Mouse (Mus musculus) liver, embryonic 11.5 days (tissue): ENCODE data around the gene Arid3a. TPM values are rescaled to one million over a fixed set of nuclear protein-coding genes. Genes with fewer than 3 reads are reported as not detected.

ENCODE experiments used
- ATAC-seq: fragments of 200-750 bp; cut with Nextera tagmentation; replicated peaks from 2 replicates; pipeline ENCODE4 v1.8.0; 2017; ENCODE audit warnings: moderate number of reproducible peaks, mild to moderate bottlenecking, moderate TSS enrichment, moderate library complexity; ENCODE audit not compliant: low FRiP score
- DNase-seq: peaks from one replicate; pipeline ENCODE4 v3.0.0-alpha.2; 2017; ENCODE audit warnings: low spot score
- H3K27ac ChIP-seq: fragments of 300-500 bp; sonication (generic); 2 replicates; pipeline ENCODE4 v1.5.1; 2014; ENCODE audit warnings: mild to moderate bottlenecking, low read depth, low read length, control low read depth
- H3K27me3 ChIP-seq: fragments of 300-500 bp; sonication (generic); replicated peaks from 2 replicates; pipeline ENCODE4 v1.6.1; 2014; ENCODE audit warnings: low read length, mixed read lengths; ENCODE audit not compliant: control insufficient read depth, insufficient read depth
- H3K36me3 ChIP-seq: fragments of 300-500 bp; sonication (generic); 2 replicates; pipeline ENCODE4 v1.6.1; 2014; ENCODE audit warnings: mild to moderate bottlenecking, low read length, moderate library complexity, mixed read lengths; ENCODE audit not compliant: control insufficient read depth, insufficient read depth
- H3K4me1 ChIP-seq: fragments of 300-500 bp; sonication (generic); replicated peaks from 2 replicates; pipeline ENCODE4 v1.6.1; 2014; ENCODE audit warnings: low read length, mixed read lengths; ENCODE audit not compliant: control insufficient read depth, insufficient read depth
- H3K4me2 ChIP-seq: fragments of 300-500 bp; sonication (generic); 2 replicates; pipeline ENCODE4 v1.6.1; 2014; ENCODE audit warnings: mild to moderate bottlenecking, control low read depth, moderate library complexity
- H3K4me3 ChIP-seq: fragments of 300-500 bp; sonication (generic); 2 replicates; pipeline ENCODE4 v1.5.1; 2014; ENCODE audit warnings: low read depth, low read length, control low read depth
- H3K9ac ChIP-seq: fragments of 300-500 bp; sonication (generic); 2 replicates; pipeline ENCODE4 v1.6.1; 2014; ENCODE audit warnings: low read depth, low read length, control low read depth
- H3K9me3 ChIP-seq: fragments of 300-500 bp; sonication (generic); 2 replicates; pipeline ENCODE4 v1.6.1; 2016; ENCODE audit warnings: low read length, inconsistent platforms, mixed read lengths; ENCODE audit not compliant: control insufficient read depth
- WGBS: fragments of 180-500 bp; shearing (Covaris S2); extraction: QIAGEN DNeasy Blood & Tissue Kit; methylation state at CpG from one replicate; pipeline ENCODE4 v1.1.7; 2014; 5-methylcytosine and 5-hydroxymethylcytosine counted together
- polyA plus RNA-seq: library from polyadenylated mRNA; unstranded; fragments of >200 nt; fragmentation: Nextera tagmentation; extraction: Ambion mirVana; gene quantifications from 2 replicates; pipeline ENCODE4 v1.2.1, GENCODE M21; 2014

Gene Arid3a
- polyA plus RNA-seq, 1 experiment from 2014 or later = 12.4 TPM

- peaks cover 40% of the 10 kb centered on the region for H3K27me3 ChIP-seq
- H3K9ac ChIP-seq = no peak overlapping the region
- H3K9me3 ChIP-seq = no peaks in the 10 kb centered on the region
- no peak for ATAC-seq
- peaks cover 37% of the 10 kb centered on the region for H3K36me3 ChIP-seq
- 29% methylated on average over 3 of the region's 3 CpGs for WGBS
- H3K4me1 ChIP-seq = peaks cover 5% of the 10 kb centered on the region; the same call in 1 of the 2 replicates
- H3K27ac ChIP-seq = no peak overlapping the region
- no peak overlapping the region for H3K4me3 ChIP-seq
- no peak for DNase-seq
- H3K4me2 ChIP-seq = no peak overlapping the region
These were observed 42.3 kb downstream of the Arid3a start for GRCm38 (mm10) chr10:79969124-79969568.

GRCm38 (mm10) chr10:79970415-79971182 lies 43.8 kb downstream of the Arid3a start, which contains the start of gene Grin3b:
Gene Grin3b (plus strand): TSS chr10:79970715.
- no peak within 1 kb of the TSS for H3K27ac ChIP-seq
- H3K4me3 ChIP-seq = peak within 1 kb of the TSS; percentile 45
- peaks cover 40% of the 10 kb centered on the region for H3K27me3 ChIP-seq
- H3K9me3 ChIP-seq = no peaks in the 10 kb centered on the region
- peak within 1 kb of the TSS; percentile 70 for H3K4me2 ChIP-seq
- peaks cover 5% of the 10 kb centered on the region; the same call in 1 of the 2 replicates for H3K4me1 ChIP-seq
- ATAC-seq (no peak), DNase-seq (no peak)
- WGBS = 9% methylated on average over 47 of the region's 47 CpGs
- peaks cover 30% of the 10 kb centered on the region for H3K36me3 ChIP-seq
- H3K9ac ChIP-seq = peak within 1 kb of the TSS; percentile 55

- H3K27me3 ChIP-seq = peaks cover 40% of the 10 kb centered on the region
- WGBS = 8% methylated on average over 21 of the region's 21 CpGs
- peaks cover 3% of the 10 kb centered on the region for H3K9me3 ChIP-seq
- H3K36me3 ChIP-seq = peaks cover 30% of the 10 kb centered on the region
- peak overlapping the region; percentile 70 for H3K4me2 ChIP-seq
- H3K4me1 ChIP-seq = peaks cover 5% of the 10 kb centered on the region; the same call in 1 of the 2 replicates
- H3K9ac ChIP-seq = peak overlapping the region; percentile 55
- H3K27ac ChIP-seq = no peak overlapping the region
- H3K4me3 ChIP-seq = peak overlapping the region; percentile 45
- ATAC-seq = no peak
- no peak for DNase-seq
These were observed 44.3 kb downstream of the Arid3a start for GRCm38 (mm10) chr10:79971183-79971497.

GRCm38 (mm10) chr10:79972831-79973230 lies 46.0 kb downstream of the Arid3a start:
- no peak overlapping the region for H3K9ac ChIP-seq
- H3K36me3 ChIP-seq = peaks cover 31% of the 10 kb centered on the region
- 66% methylated on average over 14 of the region's 14 CpGs for WGBS
- H3K27me3 ChIP-seq = peaks cover 40% of the 10 kb centered on the region
- peaks cover 19% of the 10 kb centered on the region for H3K9me3 ChIP-seq
- no peak overlapping the region for H3K4me2 ChIP-seq
- ATAC-seq (no peak), DNase-seq (no peak)
- H3K27ac ChIP-seq = no peak overlapping the region
- H3K4me1 ChIP-seq = peaks cover 5% of the 10 kb centered on the region; the same call in 1 of the 2 replicates
- no peak overlapping the region for H3K4me3 ChIP-seq

- peaks cover 40% of the 10 kb centered on the region for H3K36me3 ChIP-seq
- no peak overlapping the region for H3K9ac ChIP-seq
- peaks cover 21% of the 10 kb centered on the region for H3K9me3 ChIP-seq
- WGBS = 88% methylated on average over 21 of the region's 21 CpGs
- peaks cover 5% of the 10 kb centered on the region; the same call in 1 of the 2 replicates for H3K4me1 ChIP-seq
- no peak overlapping the region for H3K4me3 ChIP-seq
- no peak overlapping the region for H3K4me2 ChIP-seq
- ATAC-seq (no peak), DNase-seq (no peak)
- no peak overlapping the region for H3K27ac ChIP-seq
- peaks cover 40% of the 10 kb centered on the region for H3K27me3 ChIP-seq
These were observed 47.2 kb downstream of the Arid3a start for GRCm38 (mm10) chr10:79974087-79974486.

- H3K27me3 ChIP-seq = peaks cover 36% of the 10 kb centered on the region
- no peak for DNase-seq
- H3K4me1 ChIP-seq = peaks cover 5% of the 10 kb centered on the region; the same call in 1 of the 2 replicates
- no peak overlapping the region for H3K4me3 ChIP-seq
- peaks cover 21% of the 10 kb centered on the region for H3K9me3 ChIP-seq
- peaks cover 44% of the 10 kb centered on the region for H3K36me3 ChIP-seq
- no peak overlapping the region for H3K4me2 ChIP-seq
- H3K9ac ChIP-seq = no peak overlapping the region
- no peak for ATAC-seq
- 80% methylated on average over 8 of the region's 8 CpGs for WGBS
- no peak overlapping the region for H3K27ac ChIP-seq
These were observed 47.8 kb downstream of the Arid3a start for GRCm38 (mm10) chr10:79974668-79975067.

- H3K9me3 ChIP-seq = peaks cover 21% of the 10 kb centered on the region
- H3K27me3 ChIP-seq = peaks cover 22% of the 10 kb centered on the region
- no peak for ATAC-seq
- H3K4me2 ChIP-seq = no peak overlapping the region
- no peak overlapping the region for H3K27ac ChIP-seq
- no peak overlapping the region for H3K9ac ChIP-seq
- WGBS = 85% methylated on average over 28 of the region's 28 CpGs
- no peak for DNase-seq
- no peak overlapping the region for H3K4me3 ChIP-seq
- peaks cover 7% of the 10 kb centered on the region; the same call in 1 of the 2 replicates for H3K4me1 ChIP-seq
- peaks cover 49% of the 10 kb centered on the region for H3K36me3 ChIP-seq
These were observed 49.4 kb downstream of the Arid3a start for GRCm38 (mm10) chr10:79976071-79976721.

GRCm38 (mm10) chr10:79976722-79977107 lies 49.9 kb downstream of the Arid3a start:
- peaks cover 17% of the 10 kb centered on the region for H3K27me3 ChIP-seq
- WGBS = 92% methylated on average over 36 of the region's 36 CpGs
- ATAC-seq (no peak), DNase-seq (no peak)
- peaks cover 50% of the 10 kb centered on the region for H3K36me3 ChIP-seq
- H3K27ac ChIP-seq = no peak overlapping the region
- H3K4me2 ChIP-seq = no peak overlapping the region
- no peak overlapping the region for H3K4me3 ChIP-seq
- no peak overlapping the region for H3K9ac ChIP-seq
- peaks cover 21% of the 10 kb centered on the region for H3K9me3 ChIP-seq
- H3K4me1 ChIP-seq = peaks cover 12% of the 10 kb centered on the region; the same call in 1 of the 2 replicates
